Mouse (Mus musculus) MN1 (cell line): ENCODE measurements around the gene Pgbd1.
"Not testable (repeated sequence)": the region's sequence is repeated elsewhere in the genome, so short reads cannot be mapped to it uniquely, and the experiment has no call there.

ENCODE experiments used
- DNase-seq: peaks from one replicate; pipeline ENCODE4 v3.0.0-alpha.2; 2016; ENCODE audit warnings: low spot score

Pgbd1 gene

DNA sequence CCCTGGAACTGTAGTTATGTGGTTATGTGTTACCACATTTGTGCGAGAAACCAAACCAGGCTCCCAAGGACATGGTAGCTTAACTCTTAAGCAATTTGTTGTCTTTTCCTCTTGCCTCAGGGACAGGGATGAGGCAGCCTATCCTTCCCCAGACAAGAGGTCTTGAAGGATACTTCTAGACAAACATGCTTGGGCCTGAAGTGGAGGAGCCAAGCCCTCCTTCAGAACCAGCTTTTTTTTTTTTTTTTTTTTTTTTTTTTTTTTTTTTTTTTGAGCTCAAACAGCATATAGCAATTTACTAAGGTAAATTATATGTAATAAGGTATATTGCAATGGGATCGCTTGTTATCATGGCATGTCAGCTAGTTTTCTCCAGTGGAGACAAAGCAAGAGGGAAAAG, 25.1 kb downstream of the Pgbd1 start:
- no peak for DNase-seq

DNA sequence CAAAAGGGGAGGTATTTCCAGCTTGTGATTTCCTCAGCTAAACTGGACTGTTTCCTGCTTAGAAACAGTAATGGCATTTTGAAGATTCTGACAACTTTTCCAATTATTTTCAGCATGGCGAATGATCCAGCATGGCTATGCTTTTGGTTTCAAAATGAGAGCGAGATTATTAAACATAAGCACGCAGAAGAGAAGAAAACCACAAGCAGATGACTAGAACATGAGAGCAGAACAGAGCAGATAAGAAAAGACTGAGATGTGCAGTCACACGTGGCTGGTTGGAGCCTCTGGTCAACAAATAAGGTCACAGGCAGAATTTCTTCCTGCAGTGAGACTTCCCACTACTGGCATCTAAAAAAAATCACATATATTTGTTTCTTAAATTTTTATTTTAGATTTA, 25.6 kb downstream of the Pgbd1 start:
- no peak for DNase-seq

DNA sequence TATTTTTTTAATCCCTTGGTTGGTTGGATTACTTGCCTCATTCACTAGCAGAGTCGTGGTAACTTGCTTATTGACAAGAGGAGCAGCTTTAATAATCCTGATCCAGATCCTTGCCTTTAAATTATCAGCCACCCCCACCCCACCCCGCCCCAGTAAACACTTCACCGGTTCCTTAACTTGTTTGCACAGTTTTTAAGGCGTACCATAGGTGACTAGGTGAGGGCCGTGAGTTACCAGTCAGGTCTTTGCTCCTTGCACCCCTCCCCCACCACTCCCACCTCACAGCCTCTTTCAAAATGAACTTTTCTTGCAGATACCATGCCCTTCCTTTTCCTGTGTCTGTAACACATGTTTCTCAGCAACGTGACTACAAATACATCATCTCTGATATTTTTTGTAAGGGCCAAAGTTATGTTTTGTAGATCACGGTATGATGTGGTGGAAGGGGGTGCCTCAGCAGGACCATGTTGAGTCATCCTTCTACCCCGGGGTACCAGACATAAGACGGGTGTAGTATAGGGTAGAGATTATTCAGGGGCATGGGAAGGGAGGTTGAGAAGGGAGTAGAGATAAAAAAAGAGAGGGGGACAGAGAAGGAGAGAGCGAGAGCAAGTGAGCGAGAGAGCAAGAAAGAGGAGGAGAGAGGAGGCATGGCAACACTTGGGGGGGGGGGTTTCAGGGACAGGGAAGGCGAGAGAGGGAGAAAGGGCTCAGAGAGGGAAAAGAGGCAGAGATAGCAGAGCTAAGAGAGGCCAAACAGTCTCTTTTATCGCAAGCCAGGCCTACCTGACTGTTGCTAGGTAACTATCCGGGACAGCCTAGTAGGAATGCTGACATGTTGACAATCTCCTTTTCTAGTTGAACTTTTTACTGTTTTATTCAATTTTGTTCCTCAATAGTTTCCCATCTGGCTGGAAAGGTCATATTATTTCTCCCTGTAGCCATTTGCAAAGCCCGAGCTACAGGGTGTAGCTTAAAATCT, 26.3 kb downstream of the Pgbd1 start:
- DNase-seq: no peak

DNA sequence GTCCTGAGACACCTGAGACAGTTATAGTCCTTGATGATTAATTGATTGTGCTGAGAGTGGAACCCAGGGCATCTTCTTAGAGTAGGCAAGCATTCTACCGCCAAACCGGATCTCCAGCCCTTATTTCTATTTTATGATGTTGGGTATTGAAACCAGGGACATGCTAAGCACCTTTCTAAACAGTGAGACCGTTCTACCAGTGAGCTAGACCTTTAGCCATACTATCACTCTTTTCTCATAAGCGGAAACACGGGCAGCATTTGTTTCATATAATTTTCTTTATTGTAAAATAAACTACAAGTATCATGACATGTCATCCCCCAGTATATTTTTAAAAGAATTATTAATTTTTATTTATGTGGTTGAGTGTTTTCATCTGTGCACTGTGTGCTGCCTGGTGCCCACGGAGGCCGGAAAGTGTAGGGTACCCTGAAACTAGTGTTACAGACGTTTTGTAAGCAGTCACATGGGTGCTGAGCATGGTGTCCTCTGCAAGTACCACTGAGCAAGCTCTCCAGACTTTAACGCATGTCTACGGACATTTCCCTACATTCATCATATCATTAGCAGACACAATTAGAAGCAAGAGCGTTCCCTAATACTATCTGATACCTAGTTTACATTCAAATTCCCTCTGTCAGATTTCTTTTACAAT, 31.9 kb downstream of the Pgbd1 start:
- DNase-seq: no peak

DNA sequence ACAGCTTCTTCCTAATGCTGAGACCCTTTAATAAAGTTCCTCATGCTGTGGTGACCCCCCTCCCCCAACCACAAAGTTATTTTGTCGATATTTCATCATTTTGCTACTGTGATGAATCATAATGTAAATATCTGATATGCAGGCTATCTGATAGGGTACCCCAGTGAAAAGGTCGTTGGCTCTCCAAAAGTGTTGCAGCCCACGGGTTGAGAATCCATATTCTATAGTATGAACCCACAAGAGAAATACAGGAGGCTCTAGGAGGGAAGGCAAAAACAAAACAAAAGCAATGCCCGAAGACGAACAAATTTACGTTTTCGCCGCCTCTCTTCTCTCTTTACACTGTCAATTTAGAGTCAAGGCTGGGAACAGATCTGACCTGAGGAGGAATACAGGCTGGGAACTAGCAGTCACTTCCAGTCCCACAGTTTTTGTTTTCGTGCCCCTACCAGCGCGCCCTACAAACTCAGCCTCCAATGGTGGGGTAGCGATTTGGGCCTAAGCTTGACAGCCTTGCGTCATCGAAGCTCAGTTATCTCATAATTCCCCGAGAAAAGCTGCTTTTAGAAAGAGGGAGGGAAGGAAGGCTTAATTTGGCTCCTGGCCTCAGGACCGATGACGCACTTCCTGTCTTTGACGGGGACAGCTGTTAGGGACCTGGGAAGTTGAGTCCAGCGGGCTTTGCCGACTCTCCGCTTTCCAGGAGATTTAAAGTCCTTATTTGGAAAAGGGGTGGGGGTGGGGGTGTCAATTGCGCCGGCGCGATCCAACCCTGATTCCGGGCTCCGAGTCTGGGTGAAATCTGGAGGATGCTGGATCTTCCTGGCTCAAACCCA, 32.7 kb downstream of the Pgbd1 start:
- peak; percentile 89 for DNase-seq

DNA sequence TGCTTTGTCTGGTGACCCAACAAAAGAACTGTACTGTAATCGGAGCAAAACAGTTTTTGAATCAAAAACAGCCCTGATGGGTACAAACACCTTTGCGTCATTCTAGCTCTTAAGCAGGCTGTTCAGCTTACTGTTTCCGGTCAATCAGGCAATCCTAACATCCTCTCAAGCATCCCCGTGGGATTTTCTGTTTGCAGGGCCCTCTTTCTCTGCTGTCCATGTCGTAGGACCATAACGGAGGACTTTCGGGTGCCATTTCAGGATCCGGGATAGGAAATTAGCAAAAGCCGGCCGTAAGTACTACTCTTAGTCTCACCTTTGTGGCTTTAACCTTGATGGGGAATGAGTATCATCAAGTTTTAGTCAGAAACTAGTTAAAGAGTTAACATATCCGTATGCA, 33.5 kb downstream of the Pgbd1 start:
- DNase-seq: peak; percentile 65

DNA sequence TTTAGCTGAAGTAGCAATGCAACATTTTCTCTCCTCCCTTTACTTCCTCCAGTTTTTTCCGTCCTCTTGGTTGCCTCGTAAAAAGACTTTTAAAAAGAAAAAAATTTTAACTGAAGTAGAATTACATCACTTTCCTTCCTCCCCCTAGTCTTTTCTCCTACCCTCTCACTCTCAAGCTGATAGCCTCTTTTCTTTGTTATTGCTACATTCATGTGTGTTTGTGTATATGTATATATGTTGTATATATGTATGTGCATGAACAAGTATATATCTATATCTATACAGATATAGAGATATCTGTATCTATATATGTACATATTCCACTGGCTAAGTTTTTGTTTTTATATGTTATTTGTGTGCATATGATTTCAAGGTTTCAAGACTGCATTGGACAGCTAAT, 38.0 kb downstream of the Pgbd1 start:
- no peak for DNase-seq

DNA sequence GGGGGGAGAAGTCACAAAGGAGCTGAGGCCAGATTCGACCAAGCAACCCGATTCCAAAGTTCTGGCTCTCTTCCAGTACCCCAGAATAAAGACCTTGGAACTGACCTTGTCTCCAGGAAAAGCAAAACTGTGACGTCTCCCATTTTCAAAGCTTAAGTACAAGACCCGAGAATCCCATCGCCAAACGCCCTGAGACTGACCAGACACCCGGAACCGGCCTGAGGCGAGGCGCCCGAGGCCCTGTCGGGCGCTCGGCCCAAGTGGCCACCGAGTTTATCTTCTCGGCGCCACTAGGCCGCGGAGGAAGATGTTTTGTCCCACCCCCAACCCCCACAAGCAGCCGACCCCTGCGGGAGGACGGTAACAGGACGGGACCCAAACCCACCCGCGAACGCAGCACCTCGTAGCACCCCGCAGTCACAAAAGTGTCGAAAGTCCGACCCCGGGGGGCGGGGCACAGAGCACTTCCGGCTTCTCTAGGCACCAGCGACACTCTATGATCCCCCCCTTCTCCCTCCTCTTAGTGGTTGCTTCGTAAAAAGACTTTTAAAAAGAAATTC, 38.5 kb downstream of the Pgbd1 start, which contains the start of gene Zkscan3:
TSS of gene Zkscan3 (minus strand) at position 469 of the 560 bp plus-strand sequence.
- DNase-seq: peak; percentile 83

DNA sequence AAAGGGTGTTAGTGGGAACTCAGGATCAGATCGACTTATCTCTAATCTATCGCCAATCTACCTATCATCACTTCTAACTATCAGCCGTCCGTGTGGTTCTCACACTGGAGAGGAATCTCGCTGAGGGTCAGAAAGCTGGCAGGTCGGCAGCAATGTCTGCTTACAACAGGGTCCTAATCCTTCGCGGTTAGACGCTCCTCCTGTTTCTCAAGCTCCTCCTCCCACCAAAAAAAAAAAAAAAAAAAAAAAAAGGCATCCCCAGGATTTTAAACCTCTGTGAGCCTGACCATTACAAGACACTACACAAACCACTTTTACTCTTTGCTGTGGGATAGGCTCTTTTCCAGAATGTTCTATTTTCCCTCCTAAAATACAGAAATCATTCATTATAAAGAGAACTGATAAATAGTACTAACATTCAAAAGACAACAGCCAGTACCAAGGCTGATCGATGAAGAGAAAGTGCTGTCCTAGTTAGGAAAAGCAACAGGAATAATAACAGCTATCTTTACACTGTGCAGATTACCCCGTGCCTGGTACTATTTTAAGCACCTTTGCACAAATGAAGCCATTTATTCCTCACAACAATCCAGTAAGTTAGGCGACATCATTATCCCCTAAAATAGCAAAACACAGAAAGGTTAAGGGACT, 39.1 kb downstream of the Pgbd1 start:
- DNase-seq: no peak

DNA sequence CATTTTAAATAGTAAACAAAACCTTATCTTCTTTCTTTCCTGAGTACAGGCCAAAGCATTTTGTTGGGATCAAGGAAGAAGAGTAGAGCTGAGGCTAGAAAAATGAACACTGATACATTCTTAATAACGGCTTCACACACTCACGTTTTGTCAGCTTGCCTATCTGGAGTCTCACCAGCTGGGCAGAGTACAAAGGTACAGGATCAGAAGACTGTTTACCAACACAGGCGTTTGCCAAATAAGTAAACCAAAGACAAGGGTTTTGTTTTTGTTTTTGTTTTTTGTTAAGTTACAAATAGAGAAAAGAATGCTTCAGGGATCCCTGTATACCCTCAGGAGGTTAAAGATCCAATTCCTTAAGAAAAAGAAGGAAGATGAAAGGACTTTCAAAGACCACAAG, 39.7 kb downstream of the Pgbd1 start:
- no peak for DNase-seq

DNA sequence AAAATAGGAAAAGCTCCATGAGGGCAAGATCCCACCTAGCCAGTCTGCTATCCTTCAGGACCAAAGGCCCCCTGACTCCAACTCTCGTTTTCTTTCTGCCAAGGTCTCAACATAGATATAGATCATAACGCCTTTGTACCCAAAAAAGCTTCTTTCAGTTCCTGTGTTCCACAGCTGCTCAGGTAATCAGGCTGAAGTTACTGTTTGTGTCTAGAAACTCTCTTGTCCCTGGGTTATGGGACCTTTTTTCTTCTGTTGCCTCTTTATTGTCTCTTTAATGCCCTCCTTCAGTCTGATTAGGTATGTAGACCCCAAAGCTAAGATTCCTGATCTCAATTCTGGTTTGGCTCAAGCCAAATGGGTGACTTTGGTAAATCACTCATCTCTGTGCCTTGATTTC, 43.4 kb downstream of the Pgbd1 start:
- no peak for DNase-seq

DNA sequence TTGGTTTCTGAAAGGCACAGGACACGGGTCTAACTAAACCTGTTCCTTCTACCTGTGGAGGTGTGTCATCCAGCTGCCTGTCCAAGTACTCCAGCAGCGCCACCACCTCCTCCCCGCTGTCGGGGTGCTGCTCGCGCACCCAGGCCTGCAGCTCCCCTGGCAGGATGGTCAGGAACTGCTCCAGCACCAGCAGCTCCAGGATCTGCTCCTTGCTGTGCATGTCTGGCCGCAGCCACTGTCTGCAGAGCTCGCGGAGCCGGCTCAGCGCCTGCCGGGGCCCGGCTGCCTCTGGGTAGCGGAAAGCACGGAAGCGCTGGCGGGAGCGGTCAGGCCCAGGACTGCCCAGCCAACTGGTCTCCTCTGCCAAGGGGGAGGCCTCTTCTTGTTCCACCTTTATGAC, 44.8 kb downstream of the Pgbd1 start:
- DNase-seq: not testable (repeated sequence)

DNA sequence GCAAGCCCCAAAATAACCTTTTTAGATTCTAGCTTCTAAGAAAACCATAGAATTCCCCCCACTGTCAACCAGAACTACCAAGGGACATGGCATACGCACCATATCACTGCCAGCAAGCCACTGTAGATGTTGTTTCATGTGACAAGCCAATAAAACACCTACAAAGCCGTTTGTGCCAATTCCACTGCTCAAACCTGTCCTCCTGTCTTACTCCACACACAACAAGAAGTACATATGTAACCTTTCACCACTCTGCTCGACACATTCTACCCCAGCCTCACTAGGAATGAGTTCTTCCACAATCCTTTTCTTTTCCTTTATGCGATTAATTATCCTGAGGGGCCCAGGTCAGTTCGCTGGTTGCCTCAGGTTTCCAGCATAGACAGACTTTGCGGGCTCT, 45.2 kb downstream of the Pgbd1 start:
- DNase-seq: no peak

DNA sequence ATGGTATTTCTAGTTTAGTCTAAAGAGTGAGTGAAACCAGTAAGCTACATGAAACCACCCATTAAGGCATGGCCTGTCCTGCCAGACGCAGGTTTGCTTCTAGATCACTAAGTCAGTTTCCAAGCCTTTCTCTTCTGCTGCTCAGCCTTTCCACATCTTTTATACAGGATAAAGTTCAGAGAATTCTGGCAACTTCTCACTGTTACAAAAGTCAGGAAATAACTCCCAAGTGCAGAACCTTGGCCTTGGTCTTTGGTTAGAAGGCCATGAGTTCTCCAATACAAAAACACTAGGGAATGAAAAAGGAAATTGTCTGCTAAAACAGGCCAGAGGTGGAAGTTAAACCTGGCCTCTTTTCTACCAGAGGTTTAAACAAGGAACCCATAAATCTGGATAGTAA, 45.6 kb downstream of the Pgbd1 start:
- DNase-seq: no peak

DNA sequence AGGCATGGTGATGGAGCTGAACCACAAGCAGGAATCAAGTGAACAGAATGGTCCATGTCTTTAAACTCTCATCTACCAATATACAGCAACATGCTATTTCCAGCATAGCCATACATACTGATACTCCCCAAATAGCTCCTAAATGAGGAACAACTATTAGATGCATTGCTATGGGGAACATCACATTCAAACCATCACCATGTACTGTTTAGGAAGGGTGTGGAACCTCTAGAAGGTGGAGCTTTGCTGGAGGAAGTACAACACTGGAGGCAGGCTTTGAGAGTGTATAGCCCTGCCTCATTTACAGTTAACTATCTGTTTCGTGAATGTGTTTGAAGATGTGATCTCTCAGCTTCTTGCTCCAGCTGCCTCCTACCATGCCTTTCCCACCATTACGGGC, 63.1 kb downstream of the Pgbd1 start:
- DNase-seq: no peak

DNA sequence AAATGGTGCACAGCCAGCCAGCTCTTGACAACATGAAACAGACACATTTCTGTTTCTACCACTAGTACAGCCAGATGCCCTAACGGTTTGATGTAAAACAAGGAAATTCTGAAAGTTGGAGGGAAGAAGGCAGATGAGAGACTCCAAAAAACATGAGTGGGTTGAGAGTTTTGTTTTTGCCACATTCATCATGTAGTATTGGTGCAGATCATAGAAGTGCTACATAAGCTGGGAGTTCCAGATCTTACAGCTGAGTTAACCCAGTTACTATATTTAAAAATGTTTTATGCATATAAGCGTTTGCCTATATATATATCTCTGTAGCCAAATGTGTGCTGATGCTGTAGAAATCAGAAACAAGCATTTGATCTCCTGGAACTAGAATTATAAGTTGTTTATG, 68.2 kb downstream of the Pgbd1 start:
- no peak for DNase-seq
